Mouse (Mus musculus): Measurements from ENCODE around the gene Kcnc3. TPM values are rescaled to one million over a fixed set of nuclear protein-coding genes. Genes with fewer than 3 reads are reported as not detected.

Gene Kcnc3
- total and polyA plus RNA-seq, 2 experiments = 0.37 to 4.6 TPM

GRCm38 (mm10) chr7:44594291-44594690 is 3.8 kb downstream of the Kcnc3 start:
- no peaks in the 10 kb centered on the region for H3K36me3 ChIP-seq (ENCODE audit: control insufficient read depth, insufficient read depth, low read length)
- TF ChIP-seq CTCF (IDR thresholded peaks at IDR 0.05; ENCODE audit: low read depth, low read length) = no peak
- peaks cover 2% of the 10 kb centered on the region; the same call in 1 of the 2 replicates for H3K4me1 ChIP-seq (ENCODE audit: control insufficient read depth, insufficient read depth, low read length)
- H3K4me3 ChIP-seq (ENCODE audit: insufficient read depth, low read depth, low read length) = no peak overlapping the region
- no peak overlapping the region for H3K9ac ChIP-seq (ENCODE audit: low read depth, low read length)
- H3K79me2 ChIP-seq (ENCODE audit: control insufficient read depth, insufficient read depth, low read length) = no peaks in the 10 kb centered on the region
- 61% methylated on average over 6 of the region's 6 CpGs for WGBS
- no peaks in the 10 kb centered on the region for H3K27me3 ChIP-seq (ENCODE audit: control insufficient read depth, insufficient read depth, low read length)
- DNase-seq (ENCODE audit: extremely low read depth, low read depth, low spot score) = no peak
- H3K27ac ChIP-seq (replicated peaks; ENCODE audit: insufficient read depth, low read depth, low read length) = no peak overlapping the region

GRCm38 (mm10) chr7:44595131-44595561 is 4.7 kb downstream of the Kcnc3 start:
- Histone ChIP-seq H3K4me1 (ENCODE audit: control insufficient read depth, insufficient read depth, low read length) (no peaks in the 10 kb centered on the region; the same call in 1 of the 2 replicates), H3K36me3 (ENCODE audit: control insufficient read depth, insufficient read depth, low read length) (no peaks in the 10 kb centered on the region), H3K79me2 (ENCODE audit: control insufficient read depth, insufficient read depth, low read length) (no peaks in the 10 kb centered on the region), H3K9ac (ENCODE audit: low read depth, low read length) (no peak overlapping the region), H3K27ac (replicated peaks; ENCODE audit: insufficient read depth, low read depth, low read length) (no peak overlapping the region), H3K4me3 (ENCODE audit: insufficient read depth, low read depth, low read length) (no peak overlapping the region), H3K27me3 (ENCODE audit: control insufficient read depth, insufficient read depth, low read length) (no peaks in the 10 kb centered on the region)
- WGBS = 94% methylated on average over 20 of the region's 20 CpGs
- no peak for DNase-seq (ENCODE audit: extremely low read depth, low read depth, low spot score)
- TF ChIP-seq POLR2A (IDR thresholded peaks at IDR 0.05; ENCODE audit: extremely low read depth, insufficient read depth, low read length) (no peak), CTCF (IDR thresholded peaks at IDR 0.05; ENCODE audit: low read depth, low read length) (no peak)

GRCm38 (mm10) chr7:44596051-44596450 is 5.6 kb downstream of the Kcnc3 start:
- H3K27me3 ChIP-seq (ENCODE audit: control insufficient read depth, insufficient read depth, low read length) = no peaks in the 10 kb centered on the region
- H3K27ac ChIP-seq (replicated peaks; ENCODE audit: insufficient read depth, low read depth, low read length) = no peak overlapping the region
- no peaks in the 10 kb centered on the region; the same call in 1 of the 2 replicates for H3K4me1 ChIP-seq (ENCODE audit: control insufficient read depth, insufficient read depth, low read length)
- WGBS = 87% methylated on average over 6 of the region's 6 CpGs
- TF ChIP-seq POLR2A (IDR thresholded peaks at IDR 0.05; ENCODE audit: extremely low read depth, insufficient read depth, low read length) (no peak), CTCF (IDR thresholded peaks at IDR 0.05; ENCODE audit: low read depth, low read length) (no peak)
- H3K4me3 ChIP-seq (ENCODE audit: insufficient read depth, low read depth, low read length) = no peak overlapping the region
- no peak overlapping the region for H3K9ac ChIP-seq (ENCODE audit: low read depth, low read length)
- H3K36me3 ChIP-seq (ENCODE audit: control insufficient read depth, insufficient read depth, low read length) = no peaks in the 10 kb centered on the region
- no peak for DNase-seq (ENCODE audit: extremely low read depth, low read depth, low spot score)
- H3K79me2 ChIP-seq (ENCODE audit: control insufficient read depth, insufficient read depth, low read length) = no peaks in the 10 kb centered on the region

- TF ChIP-seq POLR2A (IDR thresholded peaks at IDR 0.05; ENCODE audit: extremely low read depth, insufficient read depth, low read length) (no peak), CTCF (IDR thresholded peaks at IDR 0.05; ENCODE audit: low read depth, low read length) (no peak)
- WGBS = 63% methylated on average over 5 of the region's 5 CpGs
- no peak overlapping the region for H3K27ac ChIP-seq (replicated peaks; ENCODE audit: insufficient read depth, low read depth, low read length)
These were observed 6.6 kb downstream of the Kcnc3 start for GRCm38 (mm10) chr7:44596996-44597538.

GRCm38 (mm10) chr7:44597666-44598065 is 7.2 kb downstream of the Kcnc3 start:
- TF ChIP-seq POLR2A (IDR thresholded peaks at IDR 0.05; ENCODE audit: extremely low read depth, insufficient read depth, low read length) = no peak
- no peak for TF ChIP-seq CTCF (IDR thresholded peaks at IDR 0.05; ENCODE audit: low read depth, low read length)
- no peaks in the 10 kb centered on the region for H3K36me3 ChIP-seq (ENCODE audit: control insufficient read depth, insufficient read depth, low read length)
- no peak for DNase-seq (ENCODE audit: extremely low read depth, low read depth, low spot score)
- H3K9ac ChIP-seq (ENCODE audit: low read depth, low read length) = no peak overlapping the region
- H3K4me1 ChIP-seq (ENCODE audit: control insufficient read depth, insufficient read depth, low read length) = no peaks in the 10 kb centered on the region
- WGBS = 92% methylated on average over 4 of the region's 4 CpGs
- no peaks in the 10 kb centered on the region for H3K79me2 ChIP-seq (ENCODE audit: control insufficient read depth, insufficient read depth, low read length)
- no peaks in the 10 kb centered on the region for H3K27me3 ChIP-seq (ENCODE audit: control insufficient read depth, insufficient read depth, low read length)
- H3K27ac ChIP-seq (replicated peaks; ENCODE audit: insufficient read depth, low read depth, low read length) = no peak overlapping the region
- no peak overlapping the region for H3K4me3 ChIP-seq (ENCODE audit: insufficient read depth, low read depth, low read length)

More at GRCm38 (mm10) chr7:44596996-44597538, 6.6 kb downstream of the Kcnc3 start:
- H3K27me3 ChIP-seq (ENCODE audit: control insufficient read depth, insufficient read depth, low read length) = no peaks in the 10 kb centered on the region
- DNase-seq (ENCODE audit: extremely low read depth, low read depth, low spot score) = no peak
- no peaks in the 10 kb centered on the region for H3K79me2 ChIP-seq (ENCODE audit: control insufficient read depth, insufficient read depth, low read length)
- no peak overlapping the region for H3K9ac ChIP-seq (ENCODE audit: low read depth, low read length)
- H3K4me3 ChIP-seq (ENCODE audit: insufficient read depth, low read depth, low read length) = no peak overlapping the region
- no peaks in the 10 kb centered on the region for H3K36me3 ChIP-seq (ENCODE audit: control insufficient read depth, insufficient read depth, low read length)
- no peaks in the 10 kb centered on the region for H3K4me1 ChIP-seq (ENCODE audit: control insufficient read depth, insufficient read depth, low read length)

GRCm38 (mm10) chr7:44598336-44598735 is 7.9 kb downstream of the Kcnc3 start:
- no peaks in the 10 kb centered on the region for H3K36me3 ChIP-seq (ENCODE audit: control insufficient read depth, insufficient read depth, low read length)
- no peaks in the 10 kb centered on the region for H3K79me2 ChIP-seq (ENCODE audit: control insufficient read depth, insufficient read depth, low read length)
- H3K4me1 ChIP-seq (ENCODE audit: control insufficient read depth, insufficient read depth, low read length) = no peaks in the 10 kb centered on the region
- TF ChIP-seq POLR2A (IDR thresholded peaks at IDR 0.05; ENCODE audit: extremely low read depth, insufficient read depth, low read length) (no peak), CTCF (IDR thresholded peaks at IDR 0.05; ENCODE audit: low read depth, low read length) (no peak)
- no peak overlapping the region for H3K9ac ChIP-seq (ENCODE audit: low read depth, low read length)
- DNase-seq (ENCODE audit: extremely low read depth, low read depth, low spot score) = no peak
- no peak overlapping the region for H3K4me3 ChIP-seq (ENCODE audit: insufficient read depth, low read depth, low read length)
- H3K27ac ChIP-seq (replicated peaks; ENCODE audit: insufficient read depth, low read depth, low read length) = no peak overlapping the region
- 88% methylated on average over 12 of the region's 12 CpGs for WGBS
- H3K27me3 ChIP-seq (ENCODE audit: control insufficient read depth, insufficient read depth, low read length) = no peaks in the 10 kb centered on the region; the same call in 1 of the 2 replicates
